Mouse (Mus musculus) hindbrain, embryonic 13.5 days (tissue): Measurements from ENCODE around the gene Ptms. TPM values are rescaled to one million over a fixed set of nuclear protein-coding genes. Genes with fewer than 3 reads are reported as not detected.
A peak's percentile ranks its signal among the peaks of the same experiment; 100 is the strongest.

Experiments used
- ATAC-seq: fragments of 200-750 bp; cut with Nextera tagmentation; 2 replicates; pipeline ENCODE4 v1.8.0; 2017; ENCODE audit warnings: moderate TSS enrichment; ENCODE audit not compliant: low FRiP score
- H3K27ac ChIP-seq: fragments of 300-500 bp; sonication (generic); 2 replicates; pipeline ENCODE4 v1.5.1; 2015; ENCODE audit warnings: inconsistent platforms, mild to moderate bottlenecking, moderate library complexity
- H3K27me3 ChIP-seq: fragments of 300-500 bp; sonication (generic); 2 replicates; pipeline ENCODE4 v1.6.1; 2015; ENCODE audit warnings: mild to moderate bottlenecking, inconsistent platforms
- H3K36me3 ChIP-seq: fragments of 300-500 bp; sonication (generic); 2 replicates; pipeline ENCODE4 v1.6.1; 2015; ENCODE audit warnings: mild to moderate bottlenecking, inconsistent platforms
- H3K4me1 ChIP-seq: fragments of 300-500 bp; sonication (generic); replicated peaks from 2 replicates; pipeline ENCODE4 v1.6.1; 2015; ENCODE audit warnings: inconsistent platforms
- H3K4me2 ChIP-seq: fragments of 300-500 bp; sonication (generic); 2 replicates; pipeline ENCODE4 v1.6.1; 2015; ENCODE audit warnings: inconsistent platforms, mild to moderate bottlenecking, moderate library complexity
- H3K4me3 ChIP-seq: fragments of 300-500 bp; sonication (generic); 2 replicates; pipeline ENCODE4 v1.5.1; 2015; ENCODE audit warnings: mild to moderate bottlenecking, inconsistent platforms
- H3K9ac ChIP-seq: fragments of 300-500 bp; sonication (generic); 2 replicates; pipeline ENCODE4 v1.6.1; 2015; ENCODE audit warnings: mild to moderate bottlenecking, inconsistent platforms
- H3K9me3 ChIP-seq: fragments of 300-500 bp; sonication (generic); 2 replicates; pipeline ENCODE4 v1.6.1; 2016; ENCODE audit warnings: inconsistent platforms
- WGBS: fragments of 180-500 bp; shearing (Covaris S2); methylation state at CpG from one replicate; pipeline ENCODE4 v1.1.7; 2015; 5-methylcytosine and 5-hydroxymethylcytosine counted together
- polyA plus RNA-seq: library from polyadenylated mRNA; unstranded; fragments of >200 nt; fragmentation: Nextera tagmentation; extraction: Ambion mirVana; gene quantifications from 2 replicates; pipeline ENCODE4 v1.2.1, GENCODE M21; 2015

The Ptms gene
- polyA plus RNA-seq, 1 experiment from 2014 or later: 801 TPM

DNA sequence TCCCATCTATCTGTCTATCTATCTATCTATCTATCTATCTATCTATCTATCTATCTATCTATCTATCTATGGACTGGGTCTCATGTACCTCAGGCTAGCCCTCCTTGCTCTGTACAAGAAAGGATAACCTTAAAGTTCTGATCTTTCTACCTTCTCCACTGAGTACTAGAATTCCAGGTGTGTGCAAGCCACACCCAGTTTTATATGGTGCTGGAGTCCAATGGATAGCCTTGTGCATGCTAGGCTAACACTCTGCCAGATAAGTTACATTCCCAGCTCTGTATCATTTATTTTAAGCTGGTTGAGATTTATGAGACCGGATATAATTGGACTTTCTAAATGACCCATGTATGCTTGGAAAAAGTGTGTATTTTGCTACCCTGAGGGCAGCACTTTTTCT is 21.8 kb upstream of the Ptms start:
- Histone ChIP-seq H3K27me3 (no peaks in the 10 kb centered on the region), H3K9me3 (no peaks in the 10 kb centered on the region), H3K27ac (no peak overlapping the region), H3K4me2 (no peak overlapping the region), H3K36me3 (peaks cover 34% of the 10 kb centered on the region), H3K4me1 (no peaks in the 10 kb centered on the region), H3K4me3 (no peak overlapping the region), H3K9ac (no peak overlapping the region)
- 97% methylated on average over 1 of the region's 1 CpGs for WGBS
- ATAC-seq: no peak

DNA sequence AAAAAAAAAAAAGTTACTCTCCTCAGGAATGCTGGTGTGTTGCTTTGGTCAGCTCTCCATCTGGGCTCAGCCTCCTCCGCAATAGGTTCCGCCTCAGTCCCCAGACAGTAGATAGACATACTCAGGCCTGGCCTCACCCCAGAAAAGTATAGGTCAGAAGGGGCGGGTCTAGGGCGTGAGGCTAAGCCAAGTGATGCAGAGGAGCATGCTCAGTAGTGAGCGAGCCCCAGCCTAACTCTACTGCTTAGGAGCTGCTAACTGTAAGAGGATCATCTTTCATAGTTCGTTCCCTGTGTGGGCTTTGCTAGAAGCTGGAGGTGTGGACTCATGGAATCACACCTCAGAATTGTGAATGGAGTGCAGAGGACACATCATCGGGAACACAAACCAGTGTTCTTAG is 18.7 kb upstream of the Ptms start:
- Histone ChIP-seq H3K27me3 (no peaks in the 10 kb centered on the region), H3K27ac (no peak overlapping the region), H3K9ac (no peak overlapping the region), H3K36me3 (peaks cover 65% of the 10 kb centered on the region), H3K4me3 (no peak overlapping the region), H3K4me1 (peaks cover 12% of the 10 kb centered on the region), H3K9me3 (no peaks in the 10 kb centered on the region), H3K4me2 (no peak overlapping the region)
- WGBS: 90% methylated on average over 7 of the region's 7 CpGs
- ATAC-seq: no peak

DNA sequence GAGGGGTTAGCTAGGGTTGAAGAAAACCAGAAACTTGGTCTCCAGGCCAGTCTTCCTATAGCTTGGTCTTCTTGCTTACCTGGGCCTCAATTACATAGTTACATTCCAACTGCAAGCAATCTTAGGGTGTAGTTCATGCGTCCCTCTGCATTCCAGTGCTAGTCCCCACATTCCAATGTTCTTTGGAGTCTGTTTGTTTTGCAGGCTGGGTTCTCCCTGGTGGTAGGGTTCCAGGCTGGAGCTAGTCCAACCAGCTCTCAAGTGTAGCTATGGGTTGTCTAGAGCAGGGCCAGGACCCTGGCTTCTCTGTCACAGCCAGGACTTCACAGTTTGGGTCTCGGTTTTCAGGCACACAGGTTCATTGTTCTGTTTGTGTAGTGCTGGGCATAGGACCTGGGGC is 17.6 kb upstream of the Ptms start:
- WGBS: 96% methylated on average over 2 of the region's 2 CpGs
- H3K9me3 ChIP-seq: no peaks in the 10 kb centered on the region
- H3K4me2 ChIP-seq: no peak overlapping the region
- ATAC-seq: no peak
- H3K27me3 ChIP-seq: no peaks in the 10 kb centered on the region
- H3K9ac ChIP-seq: no peak overlapping the region
- peaks cover 73% of the 10 kb centered on the region for H3K36me3 ChIP-seq
- H3K4me1 ChIP-seq: peaks cover 21% of the 10 kb centered on the region
- no peak overlapping the region for H3K4me3 ChIP-seq
- no peak overlapping the region for H3K27ac ChIP-seq

DNA sequence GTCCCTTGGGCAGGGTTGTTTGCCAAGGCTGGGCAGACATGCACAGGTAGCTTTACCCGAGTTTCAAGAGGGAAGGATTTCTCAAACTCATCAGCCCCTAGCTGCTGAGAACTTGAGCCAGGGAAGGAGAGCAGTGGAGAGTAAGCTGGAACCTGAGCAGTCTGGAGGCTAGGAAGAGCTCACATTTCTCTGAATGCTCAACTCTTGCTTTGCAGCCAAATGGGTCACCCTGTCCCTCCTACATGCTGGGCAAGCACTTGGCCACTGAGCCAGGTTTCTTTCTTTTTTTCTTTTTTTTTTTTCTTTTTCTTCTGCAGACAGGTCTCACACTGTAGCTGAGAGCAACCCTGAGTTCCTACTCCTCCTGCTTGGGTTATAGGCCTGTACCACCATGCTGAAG is 16.8 kb upstream of the Ptms start:
- WGBS: 93% methylated on average over 1 of the region's 1 CpGs
- no peak for ATAC-seq
- H3K4me2 ChIP-seq: no peak overlapping the region
- H3K4me1 ChIP-seq: peaks cover 27% of the 10 kb centered on the region
- no peak overlapping the region for H3K9ac ChIP-seq
- H3K4me3 ChIP-seq: no peak overlapping the region
- no peaks in the 10 kb centered on the region for H3K27me3 ChIP-seq
- no peak overlapping the region for H3K27ac ChIP-seq
- H3K9me3 ChIP-seq: no peaks in the 10 kb centered on the region
- H3K36me3 ChIP-seq: peaks cover 74% of the 10 kb centered on the region

DNA sequence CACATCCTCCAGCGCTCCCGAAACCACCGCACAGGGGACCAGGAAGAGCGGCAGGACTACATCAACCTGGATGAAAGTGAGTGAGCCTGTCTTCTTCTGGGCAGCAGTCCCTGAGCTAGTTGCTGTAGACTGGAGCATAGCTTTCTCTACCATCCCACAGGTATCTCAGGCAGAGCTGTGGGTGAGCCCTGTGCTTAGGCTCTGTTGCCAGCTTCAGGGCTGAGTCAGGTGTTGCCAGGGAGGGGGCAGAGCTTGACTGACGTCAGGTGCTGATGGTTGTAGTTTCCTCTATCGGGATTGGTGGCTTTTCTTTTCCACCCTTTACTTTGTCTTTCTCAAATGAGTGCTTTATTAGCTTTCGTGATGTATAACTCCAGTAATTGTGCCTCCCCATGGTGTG is 14.8 kb upstream of the Ptms start:
- Histone ChIP-seq H3K9me3 (no peaks in the 10 kb centered on the region), H3K36me3 (peaks cover 69% of the 10 kb centered on the region), H3K4me1 (peaks cover 33% of the 10 kb centered on the region), H3K27me3 (no peaks in the 10 kb centered on the region), H3K27ac (no peak overlapping the region), H3K4me2 (no peak overlapping the region), H3K9ac (peak overlapping the region; percentile 43), H3K4me3 (no peak overlapping the region)
- no peak for ATAC-seq
- WGBS: 96% methylated on average over 7 of the region's 7 CpGs

DNA sequence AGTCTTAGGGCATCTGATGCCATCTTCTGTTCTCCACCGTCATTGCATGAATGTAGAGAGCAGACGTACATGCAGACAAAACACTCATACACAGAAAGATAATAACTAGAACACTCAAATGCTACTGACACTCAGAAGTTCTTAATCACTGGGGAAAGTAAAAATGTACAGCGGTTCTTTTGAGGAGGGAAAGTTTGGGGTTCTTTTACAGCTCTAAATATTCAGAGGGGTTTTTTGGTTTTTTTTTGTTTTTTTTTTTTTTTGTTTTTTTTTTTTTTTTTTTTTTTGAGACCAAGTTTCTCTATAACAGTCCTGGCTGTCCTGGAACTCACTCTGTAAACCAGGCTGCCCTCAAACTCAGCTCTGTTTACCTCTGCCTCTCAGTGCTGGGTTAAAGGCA is 13.2 kb upstream of the Ptms start:
- H3K36me3 ChIP-seq: peaks cover 55% of the 10 kb centered on the region
- no peak overlapping the region for H3K27ac ChIP-seq
- ATAC-seq: no peak
- H3K27me3 ChIP-seq: no peaks in the 10 kb centered on the region
- H3K4me2 ChIP-seq: no peak overlapping the region
- WGBS: 95% methylated on average over 3 of the region's 3 CpGs
- no peak overlapping the region for H3K9ac ChIP-seq
- H3K4me3 ChIP-seq: 0 out of 2 replicates have a peak overlapping the region, but pooled peaks have one; percentile 96
- peaks cover 33% of the 10 kb centered on the region for H3K4me1 ChIP-seq
- no peaks in the 10 kb centered on the region for H3K9me3 ChIP-seq

DNA sequence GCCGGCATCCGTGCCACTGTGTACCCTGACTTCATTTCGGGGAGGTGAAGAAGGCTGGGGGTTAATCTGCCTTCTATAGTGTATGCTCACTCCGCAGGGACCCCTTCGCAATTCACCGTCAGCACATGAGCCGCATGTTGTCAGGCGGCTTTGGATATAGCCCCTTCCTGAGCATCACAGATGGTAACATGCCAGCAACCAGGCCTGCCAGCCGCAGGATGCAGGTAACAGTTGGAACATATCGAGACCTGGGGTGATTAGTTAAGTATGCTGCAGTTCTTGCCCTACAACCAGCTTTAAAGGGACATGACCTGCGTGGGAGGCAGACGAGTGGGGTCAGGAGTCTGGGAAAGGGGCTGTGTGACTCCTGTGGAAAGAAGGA is 12.4 kb upstream of the Ptms start:
- Histone ChIP-seq H3K4me1 (peaks cover 33% of the 10 kb centered on the region), H3K9me3 (no peaks in the 10 kb centered on the region), H3K4me3 (peak overlapping the region; percentile 96), H3K27me3 (no peaks in the 10 kb centered on the region), H3K27ac (peak overlapping the region; percentile 96), H3K4me2 (peak overlapping the region; percentile 96), H3K9ac (peak overlapping the region; percentile 97), H3K36me3 (peaks cover 46% of the 10 kb centered on the region)
- WGBS: 45% methylated on average over 12 of the region's 12 CpGs
- no peak for ATAC-seq

DNA sequence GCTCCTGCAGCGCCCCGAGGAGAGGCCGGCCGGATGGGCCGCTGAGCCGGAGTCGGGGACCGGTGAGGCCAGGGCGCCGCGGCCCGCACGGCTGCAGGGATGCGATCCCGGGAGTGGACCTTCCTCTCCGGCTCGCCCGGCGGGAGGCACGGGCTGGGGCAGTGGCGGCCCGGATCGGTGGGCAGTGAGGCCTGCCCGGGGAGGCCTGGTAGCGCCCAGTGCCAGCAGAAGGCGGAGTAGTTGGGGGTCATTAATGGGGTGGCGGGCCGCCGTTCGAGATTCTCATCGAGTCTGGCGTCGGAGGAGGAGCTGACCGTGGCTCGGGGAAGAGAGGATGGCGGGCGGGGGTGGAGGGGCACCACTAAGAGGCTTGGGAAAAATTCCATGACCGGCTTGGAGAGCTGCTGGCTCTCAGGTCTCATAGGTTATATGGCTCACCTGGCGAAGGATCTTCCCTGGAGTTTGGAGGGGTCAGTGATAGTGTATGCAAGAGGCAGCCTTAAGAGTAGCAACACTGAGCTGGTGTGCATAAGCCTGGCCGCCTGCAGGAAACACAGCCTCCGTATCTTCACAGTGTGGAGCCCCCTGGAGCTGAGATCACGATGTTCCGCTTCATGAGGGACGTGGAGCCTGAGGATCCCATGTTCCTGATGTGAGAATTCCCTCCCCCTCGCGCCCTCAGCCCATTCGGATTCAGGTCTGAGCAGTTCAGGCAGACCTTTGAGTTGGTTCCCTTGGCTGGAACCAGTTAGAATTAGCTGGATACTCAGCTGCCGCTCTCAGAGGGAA is 11.8 kb upstream of the Ptms start:
- peaks cover 33% of the 10 kb centered on the region for H3K4me1 ChIP-seq
- no peaks in the 10 kb centered on the region for H3K9me3 ChIP-seq
- peak overlapping the region; percentile 97 for H3K9ac ChIP-seq
- peak; percentile 38 for ATAC-seq
- H3K27me3 ChIP-seq: no peaks in the 10 kb centered on the region
- peak overlapping the region; percentile 96 for H3K4me2 ChIP-seq
- H3K27ac ChIP-seq: peak overlapping the region; percentile 96
- WGBS: 2% methylated on average over 43 of the region's 48 CpGs
- H3K4me3 ChIP-seq: peak overlapping the region; percentile 96
- H3K36me3 ChIP-seq: peaks cover 40% of the 10 kb centered on the region

DNA sequence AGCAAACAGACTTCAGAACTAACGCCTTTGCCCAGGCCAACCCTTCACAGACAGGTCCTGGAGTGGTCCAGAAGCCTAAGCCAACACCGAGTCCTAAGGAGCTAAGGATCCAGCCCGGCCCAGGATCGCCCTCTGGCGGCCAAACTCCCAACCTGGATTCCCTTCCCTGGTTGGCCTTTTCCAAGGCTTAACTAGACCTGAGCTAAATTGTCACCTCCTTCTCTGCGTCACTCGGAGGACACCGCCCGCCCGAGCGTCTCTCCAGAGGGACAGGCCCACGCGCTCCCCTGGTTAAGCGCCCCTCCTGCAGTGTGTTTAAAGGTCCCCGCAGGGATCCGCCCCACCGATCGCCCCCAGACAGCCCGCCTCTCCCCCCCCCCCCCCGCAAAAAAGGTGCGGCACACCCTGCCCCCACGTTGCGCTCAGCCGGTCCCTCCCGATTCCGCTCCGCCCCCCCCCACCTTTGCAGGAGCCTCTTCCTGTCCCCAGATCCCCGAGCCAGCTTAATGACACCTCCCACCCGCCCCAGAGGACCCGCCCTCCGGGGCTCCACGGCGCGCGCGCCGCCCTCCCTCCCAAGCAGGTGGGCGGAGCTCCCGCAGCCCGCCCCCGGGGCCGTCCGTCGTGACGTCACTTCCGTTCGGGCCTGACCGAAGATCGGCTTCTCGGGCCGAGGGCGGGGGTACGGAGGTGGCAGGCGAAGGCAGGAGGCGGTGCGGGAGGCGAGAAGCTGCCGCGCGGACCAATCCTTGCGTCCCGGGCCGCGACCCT is 11.0 kb upstream of the Ptms start, which contains the start of gene Mlf2:
Gene Mlf2 (plus strand): TSS at position 633 of the 771 bp plus-strand sequence.
- H3K4me3 ChIP-seq: peak within 1 kb of the TSS; percentile 96
- WGBS: under 1% methylated on average over 46 of the region's 64 CpGs
- no peaks in the 10 kb centered on the region for H3K27me3 ChIP-seq
- H3K4me1 ChIP-seq: peaks cover 33% of the 10 kb centered on the region
- H3K36me3 ChIP-seq: peaks cover 33% of the 10 kb centered on the region
- peak within 1 kb of the TSS; percentile 97 for H3K9ac ChIP-seq
- peak within 1 kb of the TSS; percentile 96 for H3K27ac ChIP-seq
- H3K4me2 ChIP-seq: peak within 1 kb of the TSS; percentile 96
- no peaks in the 10 kb centered on the region for H3K9me3 ChIP-seq
- peak; percentile 94 for ATAC-seq

DNA sequence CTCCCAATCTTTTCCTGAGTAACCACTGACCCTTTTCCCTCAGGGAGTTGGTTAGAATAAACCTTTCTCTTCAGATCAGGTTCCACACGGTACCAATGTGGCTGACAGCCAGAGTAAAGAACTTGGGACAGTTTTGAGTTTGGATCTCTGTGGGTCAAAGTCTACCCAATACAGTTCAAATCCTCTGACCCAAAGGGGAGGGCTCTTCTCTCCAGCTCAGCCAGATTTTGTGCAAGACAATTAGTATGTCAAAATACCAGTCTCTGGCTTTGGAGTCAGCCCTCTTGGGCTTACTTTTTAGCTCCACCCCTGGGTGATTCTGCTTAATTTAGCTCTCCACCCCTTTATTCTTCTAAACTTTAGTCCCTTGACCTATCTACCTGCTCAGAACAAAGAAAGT is 10.3 kb upstream of the Ptms start:
- peak overlapping the region; percentile 96 for H3K27ac ChIP-seq
- H3K36me3 ChIP-seq: peaks cover 26% of the 10 kb centered on the region
- peak overlapping the region; percentile 97 for H3K9ac ChIP-seq
- ATAC-seq: no peak
- no peaks in the 10 kb centered on the region for H3K9me3 ChIP-seq
- H3K27me3 ChIP-seq: no peaks in the 10 kb centered on the region
- WGBS: 48% methylated on average over 1 of the region's 1 CpGs
- H3K4me3 ChIP-seq: peak overlapping the region; percentile 96
- H3K4me2 ChIP-seq: peak overlapping the region; percentile 44
- H3K4me1 ChIP-seq: peaks cover 37% of the 10 kb centered on the region

DNA sequence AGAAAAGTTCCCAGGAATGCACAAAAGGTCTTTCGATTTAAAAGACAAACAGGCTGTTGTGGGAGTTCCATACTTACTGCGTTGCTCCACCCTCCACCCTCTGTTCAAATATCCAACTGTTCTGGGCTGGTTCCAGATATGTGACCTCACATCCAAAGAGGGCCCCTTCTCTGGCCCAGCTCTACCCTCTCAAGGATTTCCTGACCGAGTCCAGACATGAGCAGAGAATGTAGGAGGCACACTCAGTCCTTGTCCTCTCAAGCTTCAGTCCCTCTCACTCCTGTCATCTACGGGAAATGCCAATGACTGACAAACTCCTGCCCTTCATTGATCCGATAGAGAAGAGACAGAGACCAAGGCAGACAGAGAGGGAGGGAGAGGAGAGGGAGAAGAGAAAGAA is 6.0 kb upstream of the Ptms start:
- H3K9ac ChIP-seq: no peak overlapping the region
- H3K4me1 ChIP-seq: peaks cover 22% of the 10 kb centered on the region
- no peaks in the 10 kb centered on the region for H3K9me3 ChIP-seq
- H3K4me3 ChIP-seq: no peak overlapping the region
- no peak overlapping the region; the same call in 1 of the 2 replicates for H3K27ac ChIP-seq
- ATAC-seq: no peak
- H3K27me3 ChIP-seq: no peaks in the 10 kb centered on the region
- WGBS: 55% methylated on average over 5 of the region's 5 CpGs
- H3K36me3 ChIP-seq: no peaks in the 10 kb centered on the region
- no peak overlapping the region for H3K4me2 ChIP-seq

DNA sequence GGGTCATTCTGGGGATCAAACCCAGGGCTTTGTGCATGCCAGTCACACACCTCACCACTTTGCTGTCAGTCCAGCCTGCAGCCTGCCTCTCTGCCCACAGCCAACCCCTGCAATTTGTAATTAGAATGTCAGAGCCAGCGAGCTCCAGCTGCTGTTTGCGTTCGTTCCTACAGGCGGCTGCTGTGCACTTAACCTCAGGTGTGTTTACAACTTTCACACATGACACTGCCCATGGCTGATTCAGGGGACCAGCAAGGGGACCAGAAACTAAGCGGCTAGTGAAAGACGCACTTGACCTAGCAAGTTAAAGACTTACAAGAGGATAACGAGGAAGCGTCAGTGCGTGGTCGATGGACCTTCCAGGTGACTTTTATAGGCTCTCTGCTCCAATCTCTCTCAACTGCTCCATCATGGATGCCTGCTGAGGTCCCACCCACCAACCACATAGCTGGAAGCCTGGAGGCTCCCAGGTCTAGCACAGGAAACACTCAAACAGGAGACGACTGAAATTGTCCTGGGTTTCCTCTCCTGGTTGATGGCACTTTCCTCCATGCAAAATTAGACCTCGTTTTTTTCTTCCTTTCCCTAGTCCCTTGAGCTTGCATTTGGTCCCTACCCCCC is 5.4 kb upstream of the Ptms start:
- no peak for ATAC-seq
- 42% methylated on average over 12 of the region's 12 CpGs for WGBS
- Histone ChIP-seq H3K4me1 (peaks cover 25% of the 10 kb centered on the region), H3K4me3 (no peak overlapping the region), H3K4me2 (no peak overlapping the region), H3K27me3 (no peaks in the 10 kb centered on the region), H3K27ac (no peak overlapping the region), H3K9me3 (no peaks in the 10 kb centered on the region), H3K36me3 (no peaks in the 10 kb centered on the region), H3K9ac (no peak overlapping the region)
